Mouse (Mus musculus): ENCODE measurements around the gene S100a11.

The S100a11 gene

GRCm38 (mm10) chr3:93562372-93562771, 42.1 kb downstream of the S100a11 start:
- DNase-seq (ENCODE audit: extremely low spot score) = no peak

- no peak for DNase-seq (ENCODE audit: extremely low spot score)
Observed at GRCm38 (mm10) chr3:93563216-93563615, 42.9 kb downstream of the S100a11 start.

- DNase-seq (ENCODE audit: extremely low spot score) = no peak
Observed at GRCm38 (mm10) chr3:93566892-93567291, 46.6 kb downstream of the S100a11 start.

- no peak for DNase-seq (ENCODE audit: extremely low spot score)
Observed at GRCm38 (mm10) chr3:93567721-93568120, 47.4 kb downstream of the S100a11 start.

- no peak for DNase-seq (ENCODE audit: extremely low spot score)
Observed at GRCm38 (mm10) chr3:93568428-93569040, 48.2 kb downstream of the S100a11 start.

GRCm38 (mm10) chr3:93569046-93569445, 48.8 kb downstream of the S100a11 start:
- no peak for DNase-seq (ENCODE audit: extremely low spot score)

- DNase-seq (ENCODE audit: extremely low spot score) = no peak
Observed at GRCm38 (mm10) chr3:93572058-93572791, 51.9 kb downstream of the S100a11 start.
